Mouse (Mus musculus) megakaryocyte, adult 5-6 weeks (primary cell): ENCODE results near the gene Olfr1162. TPM values are rescaled to one million over a fixed set of nuclear protein-coding genes. Genes with fewer than 3 reads are reported as not detected.
"Not testable (repeated sequence)": the region's sequence is repeated elsewhere in the genome, so short reads cannot be mapped to it uniquely, and the experiment has no call there.

Experiments
- ATAC-seq: 2 replicates; pipeline ENCODE4 v1.8.0; 2016; ENCODE audit warnings: mild to moderate bottlenecking, inconsistent platforms; ENCODE audit not compliant: poor library complexity, severe bottlenecking
- total RNA-seq, 2 experiments: library from RNA; stranded (forward) in 1 of 2; stranded (reverse) in 1 of 2; fragments of 153-499, 151-499 nt in 1 of 2; fragments of 221-1000, 200-1000 nt in 1 of 2; gene quantifications; 2 replicates each; pipeline versions ENCODE4 v1.2.3 to v1.2.4; 2015 to 2017

Olfr1162 gene
- total RNA-seq (2015) = not detected in 2 replicates
- total RNA-seq (2017) = not detected in 2 replicates

DNA sequence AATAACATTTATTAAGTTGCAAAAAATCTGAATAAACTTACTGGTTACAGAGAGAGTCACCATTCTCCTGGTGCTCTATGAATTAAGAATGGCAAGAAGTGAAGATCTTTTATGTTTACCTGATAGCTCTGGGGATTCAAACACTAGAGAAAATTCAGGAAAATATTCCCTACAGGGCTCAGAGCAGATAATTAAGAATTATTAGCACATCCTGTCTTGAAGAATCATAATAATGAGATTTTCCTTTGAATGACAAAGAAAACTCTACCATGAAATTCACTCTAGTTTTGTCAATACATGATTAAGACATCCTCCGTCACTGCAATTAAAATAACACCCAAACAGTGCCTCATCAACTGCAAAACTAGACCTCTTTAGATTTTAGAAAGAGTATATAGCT is at the start of gene Olfr1162:
TSS of gene Olfr1162 (minus strand) at position 101 of the 400 bp plus-strand sequence.
- no peak for ATAC-seq

DNA sequence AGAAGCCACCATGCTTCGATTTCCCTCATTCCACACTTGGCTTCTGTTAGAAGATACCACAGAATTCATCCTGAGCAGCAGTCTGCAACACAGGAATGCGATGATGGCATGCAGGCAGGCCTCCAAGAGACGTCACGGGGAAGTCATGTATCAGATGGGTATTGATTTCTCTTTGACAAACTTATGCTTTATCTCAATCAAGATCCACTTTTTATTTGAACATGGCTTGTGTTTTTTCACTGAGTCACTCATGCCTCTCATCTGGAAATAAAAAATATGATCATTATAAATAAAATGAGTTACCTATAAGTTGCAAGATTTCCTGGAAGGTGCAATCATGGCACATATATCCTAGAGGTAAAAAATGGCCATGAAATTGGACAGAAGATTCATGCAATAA is 42.9 kb upstream of the Olfr1162 start, which contains the start of gene Olfr1164:
TSS of gene Olfr1164 (minus strand) at position 101 of the 400 bp plus-strand sequence.
- ATAC-seq = no peak

DNA sequence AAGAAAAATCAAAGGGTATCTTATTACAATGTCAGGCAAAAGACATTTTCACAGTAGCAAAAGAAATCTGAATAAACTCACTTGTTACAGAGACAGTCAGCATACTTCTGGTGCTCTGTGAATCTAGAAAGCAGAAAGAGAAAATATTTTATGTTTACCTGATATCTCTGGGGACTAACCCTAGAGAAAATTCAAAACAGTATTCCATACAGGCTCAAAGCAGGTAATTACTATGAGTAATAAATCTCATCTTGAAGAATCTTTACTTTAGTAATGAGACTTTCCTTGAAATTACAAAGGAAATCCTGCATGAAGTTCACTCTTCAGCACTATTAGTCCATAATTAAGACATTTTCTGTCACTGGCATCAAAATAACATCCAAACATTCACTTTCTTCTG is 20.8 kb upstream of the Olfr1162 start, which contains the start of gene Olfr1163:
TSS of gene Olfr1163 (minus strand) at position 101 of the 400 bp plus-strand sequence.
- no peak for ATAC-seq

DNA sequence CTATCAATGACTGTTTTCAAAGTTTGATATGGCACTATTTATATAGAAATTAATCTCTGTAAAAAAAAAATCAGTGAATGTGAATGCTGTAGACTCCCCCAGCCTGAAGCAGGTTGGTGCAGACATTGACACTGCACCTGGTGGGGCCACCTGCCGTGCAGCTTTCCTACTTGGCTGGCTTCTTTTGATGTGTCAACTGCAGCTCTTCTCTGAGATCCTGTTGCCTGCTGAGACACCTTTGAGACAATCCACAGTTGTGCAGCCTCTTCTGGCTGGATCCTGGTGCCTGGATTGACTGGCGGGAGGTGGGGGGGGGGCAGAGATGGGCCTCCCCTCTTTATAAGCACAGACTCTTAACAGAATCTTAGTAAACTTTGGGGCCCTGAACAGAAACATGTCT is 12.7 kb upstream of the Olfr1162 start:
- no peak for ATAC-seq

DNA sequence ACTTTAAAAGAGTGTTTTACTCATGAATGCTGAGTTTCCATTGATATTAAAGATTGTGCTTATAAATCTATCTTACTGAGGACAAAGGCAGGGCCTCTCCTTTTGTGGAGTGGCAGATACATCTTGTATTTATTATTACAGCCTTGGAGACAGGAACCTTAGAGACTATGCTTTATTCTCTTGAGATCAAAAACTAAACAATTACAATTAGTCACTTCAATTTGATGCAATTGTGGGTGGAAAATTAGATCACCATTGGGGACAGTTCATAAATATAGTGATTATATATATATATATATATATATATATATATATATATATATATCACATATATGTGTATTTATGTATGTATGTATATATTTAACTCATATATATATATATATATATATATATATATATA is 13.3 kb downstream of the Olfr1162 start, which contains the start of gene Olfr73:
TSS of gene Olfr73 (minus strand) at position 101 of the 400 bp plus-strand sequence.
- no peak for ATAC-seq

DNA sequence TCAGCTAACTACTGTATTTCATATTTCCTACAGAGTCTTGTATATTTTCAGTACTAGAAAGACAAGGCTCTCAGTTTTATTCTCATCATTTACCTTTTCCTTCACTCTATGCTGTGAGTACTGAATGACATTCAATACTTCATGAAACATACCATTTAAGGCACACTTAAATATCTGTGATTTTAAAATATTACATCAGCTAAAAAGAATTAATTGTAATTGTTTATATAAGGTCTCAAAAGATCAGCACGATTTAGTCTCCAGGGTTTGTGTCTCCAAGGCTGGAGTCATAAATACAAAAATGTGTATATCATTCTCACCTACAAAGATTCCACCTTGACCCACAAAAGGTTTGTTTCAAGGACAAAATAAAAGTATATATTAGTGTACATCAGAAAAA is 28.5 kb downstream of the Olfr1162 start, which contains the start of gene Olfr1161:
TSS of gene Olfr1161 (plus strand) at position 301 of the 400 bp plus-strand sequence.
- not testable (repeated sequence) for ATAC-seq

DNA sequence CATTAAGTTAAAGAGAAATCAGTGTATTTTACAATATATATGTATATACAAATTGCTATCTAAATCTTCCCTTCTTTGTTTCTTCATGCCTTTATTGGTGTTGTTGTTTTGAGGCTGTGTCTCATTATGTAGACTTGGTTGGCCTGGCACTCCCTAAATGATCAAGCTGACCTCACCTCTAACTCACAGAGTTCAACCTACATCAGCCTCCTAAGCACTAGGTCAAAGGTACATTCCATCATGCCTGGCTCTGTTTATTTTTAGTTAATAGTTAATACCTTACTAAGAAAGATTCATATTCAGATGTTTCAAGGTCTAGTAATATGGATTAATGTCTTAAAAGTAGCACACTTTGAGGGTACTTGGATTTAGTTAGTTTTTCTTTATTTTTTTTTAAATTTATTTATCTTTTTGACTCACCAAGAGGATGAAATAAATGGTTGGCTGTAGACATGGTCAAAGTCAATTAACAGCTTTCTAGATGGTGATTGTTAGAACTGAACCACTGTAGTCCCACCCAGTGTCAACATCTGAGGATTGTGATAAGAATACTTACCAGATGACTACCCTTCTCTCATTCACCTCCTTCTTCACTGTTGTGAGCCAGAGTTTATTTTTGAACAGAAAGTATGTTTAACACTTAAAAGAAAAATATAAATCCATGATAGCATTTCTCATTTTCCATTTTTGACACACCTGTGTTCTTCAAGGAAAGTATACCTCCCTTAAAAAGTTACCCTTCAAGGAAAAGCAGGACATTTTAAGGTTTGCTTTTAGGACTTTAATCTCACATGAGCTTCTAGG is 43.2 kb downstream of the Olfr1162 start, which contains the start of gene Olfr1160:
TSS of gene Olfr1160 (minus strand) at position 754 of the 804 bp plus-strand sequence.
- ATAC-seq = no peak

Other genes starting within 250 kb of the Olfr1162 start
- not detected in 2 replicates for gene Olfr1145, start 241.3 kb downstream of the Olfr1162 start, total RNA-seq (2015)
- gene Olfr1145, start 241.3 kb downstream of the Olfr1162 start, total RNA-seq (2017) = not detected in 2 replicates
- not detected in 2 replicates for gene Olfr1148, start 220.6 kb downstream of the Olfr1162 start, total RNA-seq (2015)
- gene Olfr1148, start 220.6 kb downstream of the Olfr1162 start, total RNA-seq (2017) = not detected in 2 replicates
- gene Olfr1150-ps1, start 207.1 kb downstream of the Olfr1162 start, total RNA-seq (2015) = not detected in 2 replicates
- not detected in 2 replicates for gene Olfr1150-ps1, start 207.1 kb downstream of the Olfr1162 start, total RNA-seq (2017)
- gene Olfr1151, start 195.3 kb downstream of the Olfr1162 start, total RNA-seq (2015) = not detected in 2 replicates
- gene Olfr1151, start 195.3 kb downstream of the Olfr1162 start, total RNA-seq (2017) = not detected in 2 replicates
- gene Olfr1152, start 184.6 kb downstream of the Olfr1162 start, total RNA-seq (2015) = not detected in 2 replicates
- gene Olfr1152, start 184.6 kb downstream of the Olfr1162 start, total RNA-seq (2017) = not detected in 2 replicates
- not detected in 2 replicates for gene Olfr1153, start 156.2 kb downstream of the Olfr1162 start, total RNA-seq (2015)
- not detected in 2 replicates for gene Olfr1153, start 156.2 kb downstream of the Olfr1162 start, total RNA-seq (2017)
- gene Olfr1154, start 146.0 kb downstream of the Olfr1162 start, total RNA-seq (2015) = not detected in 2 replicates
- not detected in 2 replicates for gene Olfr1154, start 146.0 kb downstream of the Olfr1162 start, total RNA-seq (2017)
- not detected in 2 replicates for gene Olfr1155, start 106.0 kb downstream of the Olfr1162 start, total RNA-seq (2015)
- not detected in 2 replicates for gene Olfr1155, start 106.0 kb downstream of the Olfr1162 start, total RNA-seq (2017)
- gene Olfr1156, start 98.0 kb downstream of the Olfr1162 start, total RNA-seq (2015) = not detected in 2 replicates
- not detected in 2 replicates for gene Olfr1156, start 98.0 kb downstream of the Olfr1162 start, total RNA-seq (2017)
- not detected in 2 replicates for gene Olfr1157, start 82.8 kb downstream of the Olfr1162 start, total RNA-seq (2015)
- not detected in 2 replicates for gene Olfr1157, start 82.8 kb downstream of the Olfr1162 start, total RNA-seq (2017)
- gene Olfr74, start 76.5 kb downstream of the Olfr1162 start, total RNA-seq (2015) = not detected in 2 replicates
- gene Olfr74, start 76.5 kb downstream of the Olfr1162 start, total RNA-seq (2017) = not detected in 2 replicates
- gene Olfr1158, start 61.0 kb downstream of the Olfr1162 start, total RNA-seq (2015) = not detected in 2 replicates
- gene Olfr1158, start 61.0 kb downstream of the Olfr1162 start, total RNA-seq (2017) = not detected in 2 replicates
- gene Olfr1160, start 42.9 kb downstream of the Olfr1162 start, total RNA-seq (2015) = not detected in 2 replicates
- gene Olfr1160, start 42.9 kb downstream of the Olfr1162 start, total RNA-seq (2017) = not detected in 2 replicates
- not detected in 2 replicates for gene Olfr1161, start 28.4 kb downstream of the Olfr1162 start, total RNA-seq (2015)
- not detected in 2 replicates for gene Olfr1161, start 28.4 kb downstream of the Olfr1162 start, total RNA-seq (2017)
- not detected in 2 replicates for gene Olfr73, start 13.4 kb downstream of the Olfr1162 start, total RNA-seq (2015)
- not detected in 2 replicates for gene Olfr73, start 13.4 kb downstream of the Olfr1162 start, total RNA-seq (2017)
- gene Olfr1163, start 20.7 kb upstream of the Olfr1162 start, total RNA-seq (2015) = not detected in 2 replicates
- not detected in 2 replicates for gene Olfr1163, start 20.7 kb upstream of the Olfr1162 start, total RNA-seq (2017)
- gene Olfr1164, start 42.8 kb upstream of the Olfr1162 start, total RNA-seq (2015) = not detected in 2 replicates
- not detected in 2 replicates for gene Olfr1164, start 42.8 kb upstream of the Olfr1162 start, total RNA-seq (2017)
- gene Olfr1166, start 77.1 kb upstream of the Olfr1162 start, total RNA-seq (2015) = not detected in 2 replicates
- not detected in 2 replicates for gene Olfr1166, start 77.1 kb upstream of the Olfr1162 start, total RNA-seq (2017)
- gene Olfr1167, start 104.1 kb upstream of the Olfr1162 start, total RNA-seq (2015) = not detected in 2 replicates
- 0.04 TPM in 1 of 2 replicates, not detected in the other for gene Olfr1167, start 104.1 kb upstream of the Olfr1162 start, total RNA-seq (2017)
- not detected in 2 replicates for gene Olfr1168, start 130.8 kb upstream of the Olfr1162 start, total RNA-seq (2015)
- not detected in 2 replicates for gene Olfr1168, start 130.8 kb upstream of the Olfr1162 start, total RNA-seq (2017)
- gene Olfr1170, start 177.2 kb upstream of the Olfr1162 start, total RNA-seq (2015) = not detected in 2 replicates
- gene Olfr1170, start 177.2 kb upstream of the Olfr1162 start, total RNA-seq (2017) = not detected in 2 replicates
- gene Olfr1173, start 228.7 kb upstream of the Olfr1162 start, total RNA-seq (2015) = not detected in 2 replicates
- 0.04 TPM in 1 of 2 replicates, not detected in the other for gene Olfr1173, start 228.7 kb upstream of the Olfr1162 start, total RNA-seq (2017)